Mouse (Mus musculus): ENCODE data around the gene Nrxn2.

Gene Nrxn2

DNA sequence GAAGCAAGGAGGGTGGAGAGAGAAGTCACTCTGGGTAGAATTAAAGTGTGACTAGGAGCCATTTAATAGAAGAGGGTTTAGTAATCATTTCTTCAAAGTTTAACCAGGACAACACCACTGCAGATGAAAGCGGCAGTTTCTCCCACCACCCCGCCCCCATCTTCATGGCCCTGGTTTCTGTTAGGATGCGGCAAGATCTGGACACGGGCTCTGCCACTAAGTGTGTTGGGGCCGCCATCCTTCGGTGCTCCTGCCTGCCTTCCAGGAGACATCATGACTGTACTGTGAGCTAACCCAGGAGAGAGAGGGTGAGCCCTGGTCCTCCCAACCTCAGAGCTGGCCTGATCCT is 124.5 kb downstream of the Nrxn2 start:
- no peak for DNase-seq (ENCODE audit: low spot score)

DNA sequence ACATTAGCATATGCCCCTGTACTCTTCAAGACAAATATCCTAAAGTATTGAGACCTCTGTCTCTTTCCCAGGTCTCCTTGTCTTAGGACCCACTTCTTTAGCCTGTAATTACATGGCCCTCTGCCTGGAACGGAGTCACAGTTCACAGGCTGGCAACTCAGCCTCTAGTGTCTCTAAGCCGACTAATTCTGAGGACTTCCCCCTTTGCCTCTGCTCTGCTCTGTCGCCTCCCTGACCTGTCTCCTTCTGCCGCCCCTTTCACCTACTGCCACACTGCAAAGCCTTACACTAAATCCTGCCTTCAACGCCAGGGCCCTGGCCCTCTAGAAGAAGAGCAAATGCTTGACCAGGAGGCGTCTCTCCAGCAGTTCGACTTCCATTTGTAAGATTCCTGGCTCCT is 125.0 kb downstream of the Nrxn2 start:
- DNase-seq (ENCODE audit: low spot score): no peak

- no peak for DNase-seq (ENCODE audit: low spot score)
Observed at GRCm38 (mm10) chr19:6544712-6545111, 126.2 kb downstream of the Nrxn2 start.

DNA sequence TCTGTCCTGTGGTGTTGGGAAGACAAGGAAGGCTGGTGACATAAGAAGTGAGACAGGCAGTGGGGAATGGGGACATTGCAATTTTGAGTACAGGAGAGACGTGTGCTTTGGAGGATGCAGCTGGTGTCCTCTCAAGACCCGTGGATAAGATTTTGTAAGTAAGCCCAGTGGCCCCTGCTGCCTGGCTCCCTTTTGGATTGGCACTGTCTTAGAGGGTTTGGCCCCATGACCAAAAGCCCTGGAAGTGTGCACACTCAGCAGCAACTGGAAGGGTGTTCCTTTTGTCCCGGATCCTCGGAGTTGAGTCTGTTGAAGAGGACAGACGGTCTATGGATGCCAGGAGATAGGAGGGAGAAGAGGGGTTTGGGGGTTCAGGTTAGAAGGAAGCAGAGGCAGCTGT is 127.0 kb downstream of the Nrxn2 start:
- DNase-seq (ENCODE audit: low spot score): no peak

DNA sequence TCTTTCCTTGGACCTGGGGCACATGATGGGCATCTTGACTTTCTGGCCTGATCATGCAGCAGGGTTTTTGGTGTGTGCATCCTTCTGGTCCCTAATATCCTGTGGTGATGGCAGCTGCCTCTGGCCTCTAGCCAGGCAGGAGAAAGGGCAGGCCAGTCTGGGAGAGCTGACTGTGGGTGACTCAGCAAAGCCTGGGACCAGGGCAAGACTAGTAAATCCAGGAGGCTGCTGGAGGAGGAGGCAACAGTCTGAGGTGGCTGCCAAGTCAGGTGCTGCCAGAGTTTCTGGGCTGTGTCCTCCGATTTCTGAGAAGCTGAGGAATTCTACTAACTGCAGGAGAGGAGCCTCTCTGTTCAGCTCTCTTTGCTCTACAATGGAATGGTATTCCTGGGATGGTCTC is 127.6 kb downstream of the Nrxn2 start:
- DNase-seq (ENCODE audit: low spot score): no peak

DNA sequence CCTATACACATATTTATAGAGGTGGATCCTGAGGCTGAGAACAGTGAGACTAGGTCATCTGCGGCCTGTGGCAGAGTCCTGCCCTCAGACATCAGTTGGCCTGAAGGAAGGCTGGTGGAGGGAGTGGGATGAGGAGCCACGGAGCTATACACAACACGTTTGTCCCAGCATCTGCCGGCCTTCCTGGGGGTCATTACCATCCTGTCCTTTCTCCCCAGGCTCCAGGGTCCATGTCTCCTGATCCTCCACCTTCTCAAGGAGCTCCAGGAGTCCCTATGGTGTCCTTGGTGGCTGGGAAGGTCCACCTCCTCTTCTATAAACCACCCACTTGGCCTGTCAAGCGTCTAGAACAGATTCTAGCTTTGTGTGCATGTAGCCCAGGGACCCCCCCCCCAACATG is 129.3 kb downstream of the Nrxn2 start:
- DNase-seq (ENCODE audit: low spot score): no peak

DNA sequence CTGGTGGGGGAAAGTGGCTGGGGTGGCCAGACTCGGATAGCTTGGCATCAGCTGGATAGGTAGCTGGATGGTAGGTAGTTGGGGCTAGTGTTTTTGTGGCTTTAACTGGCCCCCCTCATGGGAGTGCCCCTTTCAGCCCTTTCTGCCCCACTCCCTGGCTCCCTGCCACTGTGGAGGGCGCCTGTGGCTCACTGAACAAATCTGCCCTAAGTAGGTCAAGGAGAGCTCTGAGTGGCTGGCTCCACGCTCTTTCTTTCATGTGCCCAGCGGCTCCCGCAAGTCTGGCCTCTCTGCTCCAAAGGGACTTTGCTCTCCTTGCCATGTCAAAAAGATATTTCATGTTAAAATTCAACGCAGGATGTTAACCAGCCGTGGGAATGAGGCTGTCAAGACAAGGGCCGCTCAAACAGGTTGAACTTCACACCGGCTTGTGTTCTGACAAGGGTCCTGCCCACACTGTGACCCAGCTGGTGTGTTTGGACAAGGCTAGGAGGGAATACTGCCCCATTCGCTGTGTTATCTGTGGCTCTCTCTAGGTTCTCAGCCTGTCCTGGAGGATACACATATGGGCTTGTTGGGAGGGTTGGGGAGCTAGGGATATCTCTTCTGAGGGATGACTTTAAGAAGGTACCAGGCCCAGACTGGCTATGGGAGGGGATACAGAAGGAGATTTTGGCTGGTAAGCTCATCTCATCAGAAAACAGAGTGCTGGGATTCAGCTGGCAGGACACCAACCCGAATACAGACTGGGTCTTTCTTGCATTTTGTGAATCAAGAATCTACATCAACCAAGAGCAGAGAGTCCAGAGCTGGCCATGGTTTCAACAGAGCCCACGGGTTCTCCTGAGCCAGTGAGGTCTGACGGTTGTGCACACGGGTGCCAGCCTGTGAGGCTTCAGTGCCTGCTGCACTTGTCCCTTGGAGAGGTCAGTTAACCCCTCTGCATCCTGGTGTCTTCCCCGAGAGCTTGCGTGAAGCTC is 130.2 kb downstream of the Nrxn2 start:
- no peak for DNase-seq (ENCODE audit: low spot score)

DNA sequence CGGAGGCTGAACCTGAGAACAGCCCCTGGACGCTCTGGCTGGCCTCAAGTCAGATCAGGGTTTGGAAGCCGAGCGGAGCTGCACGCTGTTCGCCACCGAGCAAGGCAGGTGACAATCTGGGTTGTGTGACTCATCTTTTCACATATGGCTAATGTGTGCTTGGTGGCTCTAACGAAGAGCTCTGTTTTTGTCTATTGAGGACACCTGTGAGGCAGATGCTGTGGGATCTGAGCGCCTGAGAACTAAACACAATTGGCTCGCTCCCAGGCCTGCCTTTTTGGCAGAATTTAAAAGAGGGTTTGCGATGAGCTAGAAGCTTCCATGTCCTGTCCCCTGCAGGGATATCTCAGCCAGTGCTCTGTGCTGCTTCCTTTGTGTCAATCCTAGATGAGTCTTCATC is 131.0 kb downstream of the Nrxn2 start:
- no peak for DNase-seq (ENCODE audit: low spot score)

DNA sequence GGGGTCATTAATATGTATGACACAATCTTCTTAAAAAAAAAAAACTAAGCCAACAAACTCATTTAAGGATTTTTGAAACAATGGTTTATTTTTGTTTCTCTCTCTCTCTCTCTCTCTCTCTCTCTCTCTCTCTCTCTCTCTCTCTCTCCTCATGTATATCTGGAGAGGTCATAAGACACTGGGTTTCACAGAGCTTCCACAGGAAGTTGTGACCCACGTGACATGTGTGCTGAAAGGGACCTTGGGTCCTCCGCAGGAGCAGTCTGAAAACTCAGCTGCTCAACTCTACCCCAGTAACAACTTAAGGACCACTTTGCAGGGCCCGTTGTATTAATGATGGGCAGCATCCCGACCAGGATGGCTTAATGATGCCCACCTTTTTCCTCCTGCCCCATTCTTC is 132.7 kb downstream of the Nrxn2 start:
- DNase-seq (ENCODE audit: low spot score): no peak

- DNase-seq (ENCODE audit: low spot score): no peak
Observed at GRCm38 (mm10) chr19:6552302-6553028, 133.9 kb downstream of the Nrxn2 start.

DNA sequence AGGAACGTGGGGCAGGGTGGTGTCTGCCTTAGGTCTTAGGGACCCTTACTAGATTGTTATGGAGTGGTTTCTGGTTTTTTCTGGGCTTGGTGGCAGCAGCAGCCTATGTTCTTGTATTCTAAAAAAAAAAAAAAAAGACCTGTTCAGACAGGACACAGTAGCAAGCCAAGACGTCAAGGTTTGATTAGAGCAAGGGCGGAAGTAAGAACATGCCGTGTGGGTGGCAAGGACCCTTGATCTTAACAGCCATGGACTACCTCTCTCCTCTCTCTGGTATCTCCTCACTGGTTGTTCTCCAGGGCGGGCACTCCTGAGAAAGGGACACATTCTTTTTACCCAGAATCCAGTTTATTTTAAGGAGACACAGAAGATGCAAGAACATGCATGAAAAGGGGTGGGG is 134.6 kb downstream of the Nrxn2 start:
- DNase-seq (ENCODE audit: low spot score): no peak

DNA sequence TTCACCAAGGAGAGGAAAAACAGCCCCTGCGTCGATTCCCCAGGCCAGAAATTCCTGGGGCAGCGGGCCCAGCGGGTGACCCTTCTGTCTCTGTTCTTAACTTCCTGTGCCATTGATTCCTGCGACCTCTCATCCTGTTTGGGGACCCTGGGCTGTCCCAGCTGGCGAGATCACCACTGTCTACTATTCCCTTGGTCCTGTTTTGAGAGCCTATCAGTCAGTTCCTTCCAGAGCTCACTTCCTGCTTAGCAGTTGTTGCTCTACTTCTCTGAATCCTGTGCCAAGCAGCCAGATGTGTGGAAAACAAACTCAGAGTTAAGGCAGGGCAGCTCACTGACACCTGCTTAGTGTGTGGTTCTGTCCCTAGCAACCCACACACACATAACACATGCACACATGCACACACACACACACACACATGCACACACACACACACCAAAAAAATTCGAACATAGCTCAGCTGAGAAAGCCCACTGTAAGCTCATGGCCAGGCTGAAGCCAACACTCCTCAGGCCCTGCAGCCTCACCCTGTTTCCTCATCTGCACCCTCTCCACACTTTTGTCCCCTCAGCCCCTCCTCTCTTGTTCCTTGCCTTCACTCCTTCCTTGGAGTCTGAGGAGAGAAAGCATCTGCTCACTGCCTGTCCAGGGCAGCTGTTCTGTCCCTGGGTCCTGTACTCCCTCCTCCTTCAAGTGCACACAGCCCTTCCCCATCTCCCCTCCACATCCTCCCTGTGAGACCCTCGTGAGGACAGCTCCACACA is 135.5 kb downstream of the Nrxn2 start:
- no peak for DNase-seq (ENCODE audit: low spot score)

GRCm38 (mm10) chr19:6559576-6559975 is 141.0 kb downstream of the Nrxn2 start:
- no peak for DNase-seq (ENCODE audit: low spot score)

DNA sequence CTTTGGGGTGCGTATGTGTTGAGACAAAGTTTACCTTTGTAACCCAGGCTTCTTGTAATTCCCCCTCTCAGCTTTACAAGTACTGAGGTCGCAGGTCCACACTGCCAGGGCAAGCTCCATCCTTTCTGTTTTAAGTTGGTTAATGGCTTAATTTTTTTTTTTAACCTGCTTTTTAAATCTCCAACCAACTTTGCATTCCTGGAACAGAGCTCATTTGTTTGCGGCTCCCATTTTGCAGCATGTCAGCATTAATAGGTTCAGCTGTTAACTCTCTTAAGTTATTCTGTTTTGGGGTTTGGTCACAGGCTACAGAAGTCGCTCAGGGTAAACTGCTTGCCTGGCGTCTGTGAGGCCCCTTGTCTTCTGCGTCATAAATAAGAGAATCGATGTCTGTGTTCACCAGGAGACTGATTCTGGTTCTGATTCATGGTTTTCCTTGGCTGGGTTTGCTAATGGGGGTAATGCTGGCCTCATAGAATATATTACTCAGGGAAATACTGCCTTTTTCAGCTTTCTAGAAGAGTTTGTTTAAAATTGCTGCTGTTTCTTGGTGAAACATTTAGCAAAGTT is 141.8 kb downstream of the Nrxn2 start:
- no peak for DNase-seq (ENCODE audit: low spot score)

DNA sequence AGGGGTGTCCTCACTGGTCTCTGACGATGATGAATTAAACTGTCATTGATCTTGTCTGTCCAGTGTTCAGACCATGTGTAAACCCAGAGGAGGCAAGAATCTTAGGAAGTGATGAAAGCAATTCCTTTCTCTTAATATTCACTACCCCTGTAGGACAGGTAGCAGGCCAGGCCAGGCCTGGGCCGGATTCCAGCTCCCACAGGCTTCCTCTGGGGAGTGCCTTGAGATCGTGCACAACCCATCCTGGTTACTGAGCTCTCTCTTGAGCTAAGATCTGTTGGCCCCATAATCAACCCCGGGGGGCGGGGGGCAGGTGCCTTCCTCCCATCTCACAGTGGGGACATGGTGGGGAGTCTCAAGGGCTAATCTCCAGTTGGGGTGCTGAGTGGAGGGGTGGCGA is 146.6 kb downstream of the Nrxn2 start:
- no peak for DNase-seq (ENCODE audit: low spot score)

- no peak for DNase-seq (ENCODE audit: low spot score)
Observed at GRCm38 (mm10) chr19:6566450-6566849, 147.9 kb downstream of the Nrxn2 start.

DNA sequence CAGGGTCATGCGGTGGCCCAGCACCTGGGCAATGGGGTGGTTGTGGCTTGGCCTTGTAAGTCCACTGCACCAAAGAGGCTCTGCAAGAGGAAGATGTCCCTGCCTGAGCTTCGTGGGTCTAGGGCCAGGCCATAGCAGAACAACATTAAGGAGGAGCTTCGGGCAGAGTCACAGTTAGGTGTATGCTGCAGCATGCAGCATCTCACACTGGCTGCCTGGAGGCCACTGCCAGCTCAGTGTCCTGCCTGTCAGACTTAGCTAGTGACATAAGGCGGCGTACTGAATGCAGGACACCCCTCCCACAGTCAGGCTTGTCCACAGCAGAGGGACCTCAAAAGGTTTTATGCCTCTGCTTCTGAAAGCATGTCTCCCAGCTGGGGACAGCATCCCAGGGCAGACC is 150.5 kb downstream of the Nrxn2 start:
- no peak for DNase-seq (ENCODE audit: low spot score)

- no peak for DNase-seq (ENCODE audit: low spot score)
Observed at GRCm38 (mm10) chr19:6569561-6569960, 151.0 kb downstream of the Nrxn2 start.

DNA sequence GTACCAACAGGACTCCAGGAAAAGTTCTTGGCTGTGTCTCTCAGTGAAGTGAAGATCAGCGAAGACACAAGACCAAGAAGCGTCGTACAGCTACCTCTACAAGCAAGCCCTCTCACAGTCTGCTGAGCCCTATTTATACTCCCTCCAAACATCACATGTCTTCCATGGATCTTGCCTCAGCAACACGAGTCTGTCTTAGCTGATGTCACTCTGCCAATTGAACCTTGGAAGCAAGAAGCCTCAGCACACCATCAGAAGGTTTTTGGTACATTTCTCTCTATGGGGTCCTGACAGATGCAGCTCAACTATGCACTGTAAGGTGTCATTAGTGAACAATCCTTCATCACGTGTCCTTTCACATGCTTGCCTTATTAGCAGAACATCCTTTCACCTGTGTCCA is 152.9 kb downstream of the Nrxn2 start:
- DNase-seq (ENCODE audit: low spot score): no peak

GRCm38 (mm10) chr19:6572001-6572400 is 153.5 kb downstream of the Nrxn2 start:
- no peak for DNase-seq (ENCODE audit: low spot score)

Data from ovary, postnatal 14 days (tissue).